Mouse (Mus musculus) retina, postnatal 7 days (tissue): ENCODE results near the gene Insm1.

Source experiments
- DNase-seq: peaks from one replicate; pipeline ENCODE4 v3.0.0-alpha.2; 2012; ENCODE audit warnings: low read depth, low spot score

Insm1 gene

DNA sequence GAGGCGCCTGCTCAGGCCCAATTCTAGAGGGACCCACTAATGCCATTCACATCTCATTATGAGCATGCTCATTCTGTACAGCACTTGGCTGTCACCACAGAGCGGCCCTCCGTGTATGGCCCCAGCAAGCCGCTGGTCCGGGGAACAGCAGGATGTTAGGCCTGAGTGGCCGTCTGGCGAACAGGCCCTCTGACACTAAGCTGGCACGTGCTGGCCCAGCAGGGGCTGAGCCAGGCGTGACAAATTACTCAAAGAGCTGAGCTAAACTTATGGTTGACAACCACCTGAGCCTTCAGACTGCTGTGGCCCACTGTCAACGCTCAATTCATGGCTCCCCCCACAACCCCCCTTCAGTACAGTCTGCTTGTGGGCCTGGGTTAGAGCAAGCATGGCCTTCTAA lies 40.5 kb downstream of the Insm1 start:
- no peak for DNase-seq

DNA sequence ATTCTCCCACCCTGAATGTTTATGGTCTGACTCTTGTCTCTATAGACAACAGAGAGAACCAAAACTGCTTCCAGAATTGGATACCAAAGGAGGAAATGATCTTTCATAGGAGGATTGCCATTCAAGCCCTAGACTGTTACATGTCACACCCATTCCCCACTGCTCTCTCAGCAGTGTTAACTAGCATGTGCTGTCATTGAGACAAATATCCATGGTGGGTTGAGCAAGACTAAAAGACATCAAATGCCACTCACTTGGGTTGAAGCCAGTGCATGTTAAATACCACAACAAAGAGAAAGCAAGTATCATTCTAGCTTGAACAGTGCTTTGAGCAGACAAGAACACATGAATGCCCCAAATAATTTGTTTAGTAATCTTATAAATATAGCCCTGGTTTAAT lies 41.2 kb downstream of the Insm1 start:
- no peak for DNase-seq

DNA sequence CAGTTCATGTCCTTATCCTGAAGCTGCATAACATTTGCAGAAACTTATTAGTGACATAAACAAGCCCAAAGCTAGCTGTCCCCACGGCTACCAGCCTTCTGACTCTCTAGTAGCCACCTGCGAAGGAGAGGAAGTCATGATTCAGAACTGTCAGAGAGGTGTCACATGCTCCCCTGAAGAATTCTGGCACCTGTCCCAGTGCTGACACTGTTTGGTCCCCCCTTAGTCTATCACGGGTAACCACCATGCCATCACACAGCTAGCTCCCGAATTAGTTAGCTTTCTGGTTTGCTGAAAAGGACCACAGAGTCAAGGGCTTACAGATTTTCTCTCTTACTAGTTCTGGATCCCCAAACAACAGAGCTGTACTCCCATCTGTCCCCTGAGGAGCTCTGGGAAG lies 43.3 kb downstream of the Insm1 start:
- no peak for DNase-seq

DNA sequence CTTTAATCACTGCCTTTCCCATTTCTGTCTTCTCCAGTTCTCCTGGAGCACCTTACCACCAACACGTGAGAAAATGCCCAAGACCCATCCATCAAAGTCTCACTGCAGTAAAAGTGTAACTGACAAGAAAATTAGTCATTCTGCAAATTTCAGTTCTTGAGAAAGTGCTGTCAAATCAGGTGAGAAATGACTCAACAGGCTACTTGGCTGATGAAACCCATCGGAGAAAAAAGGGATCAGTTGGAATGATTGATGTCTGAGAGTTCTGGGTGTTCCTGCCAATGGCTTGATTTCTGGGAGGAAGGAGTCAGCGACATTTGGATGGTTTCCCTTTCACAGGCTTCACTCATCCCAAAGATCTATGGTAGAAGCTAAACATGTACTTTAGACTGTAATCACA lies 44.8 kb downstream of the Insm1 start:
- no peak for DNase-seq
